Mouse (Mus musculus) heart, embryonic 13.5 days (tissue): Measurements from ENCODE around the gene Bmp8b. TPM values are rescaled to one million over a fixed set of nuclear protein-coding genes. Genes with fewer than 3 reads are reported as not detected.
"Not testable (repeated sequence)": the region's sequence is repeated elsewhere in the genome, so short reads cannot be mapped to it uniquely, and the experiment has no call there.

ENCODE experiments used
- ATAC-seq: fragments of 200-750 bp; cut with Nextera tagmentation; 2 replicates; pipeline ENCODE4 v1.8.0; 2017; ENCODE audit warnings: moderate TSS enrichment; ENCODE audit not compliant: insufficient number of reproducible peaks, low FRiP score, low TSS enrichment; ENCODE audit errors: extremely low read depth
- H3K27ac ChIP-seq: fragments of 300-500 bp; sonication (generic); replicated peaks from 2 replicates; pipeline ENCODE4 v1.5.1; 2015; ENCODE audit warnings: moderate library complexity, mild to moderate bottlenecking, inconsistent platforms
- H3K27me3 ChIP-seq: fragments of 300-500 bp; sonication (generic); replicated peaks from 2 replicates; pipeline ENCODE4 v1.6.1; 2015; ENCODE audit warnings: mild to moderate bottlenecking, inconsistent platforms
- H3K36me3 ChIP-seq: fragments of 300-500 bp; sonication (generic); 2 replicates; pipeline ENCODE4 v1.6.1; 2015; ENCODE audit warnings: mild to moderate bottlenecking, inconsistent platforms
- H3K4me1 ChIP-seq: fragments of 300-500 bp; sonication (generic); 2 replicates; pipeline ENCODE4 v1.6.1; 2015; ENCODE audit warnings: inconsistent platforms
- H3K4me2 ChIP-seq: fragments of 300-500 bp; sonication (generic); 2 replicates; pipeline ENCODE4 v1.6.1; 2015; ENCODE audit warnings: inconsistent platforms, mild to moderate bottlenecking, moderate library complexity
- H3K4me3 ChIP-seq: fragments of 300-500 bp; sonication (generic); 2 replicates; pipeline ENCODE4 v1.5.1; 2015; ENCODE audit warnings: moderate library complexity, mild to moderate bottlenecking, inconsistent platforms
- H3K9ac ChIP-seq: fragments of 300-500 bp; sonication (generic); 2 replicates; pipeline ENCODE4 v1.6.1; 2015; ENCODE audit warnings: inconsistent platforms, mild to moderate bottlenecking, moderate library complexity
- H3K9me3 ChIP-seq: fragments of 300-500 bp; sonication (generic); 2 replicates; pipeline ENCODE4 v1.6.1; 2016; ENCODE audit warnings: inconsistent platforms
- WGBS: fragments of 180-500 bp; shearing (Covaris S2); methylation state at CpG from one replicate; pipeline ENCODE4 v1.1.7; 2015; ENCODE audit warnings: mixed read lengths; 5-methylcytosine and 5-hydroxymethylcytosine counted together
- polyA plus RNA-seq: library from polyadenylated mRNA; unstranded; fragments of >200 nt; fragmentation: Nextera tagmentation; extraction: Ambion mirVana; gene quantifications from 2 replicates; pipeline ENCODE4 v1.2.1, GENCODE M21; 2015

Gene Bmp8b
- polyA plus RNA-seq, 1 experiment from 2014 or later, result 0.15 TPM

DNA sequence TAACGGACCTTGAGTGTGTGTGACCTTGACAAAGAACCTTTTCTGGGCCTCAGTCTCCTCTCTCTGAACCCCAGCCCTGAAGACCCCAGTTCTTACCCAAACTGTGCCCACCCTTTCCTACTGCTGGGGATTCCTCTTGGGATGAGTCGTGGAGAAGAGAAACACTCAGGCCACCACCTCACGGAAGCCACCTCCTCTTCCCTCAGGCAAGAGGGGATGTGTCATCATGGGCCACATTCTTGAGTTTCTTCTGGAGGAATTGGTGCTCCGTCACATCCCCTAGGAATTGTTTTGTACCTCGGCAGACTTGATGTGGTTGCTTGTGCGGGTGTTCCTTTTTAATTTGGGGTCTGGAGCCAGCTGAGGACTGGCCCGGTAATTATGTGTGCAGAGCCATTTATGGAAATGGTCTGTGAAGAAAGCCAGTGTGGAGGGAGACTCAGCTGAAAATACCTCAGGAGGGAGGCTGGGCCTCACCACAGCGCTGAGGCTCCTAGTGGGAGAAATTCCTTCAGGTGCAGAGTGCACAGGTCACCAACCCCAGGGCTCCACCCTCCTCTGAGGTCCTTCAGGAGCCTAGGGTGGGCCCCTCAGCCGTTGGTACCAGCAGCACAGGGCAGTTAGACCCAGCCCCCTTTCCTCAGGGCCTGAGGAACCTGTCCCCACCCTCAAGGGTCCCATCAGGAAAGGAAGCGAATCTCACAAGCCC lies 6.5 kb downstream of the Bmp8b start:
- H3K4me2 ChIP-seq, H3K9me3 ChIP-seq, H3K4me1 ChIP-seq, H3K9ac ChIP-seq, H3K36me3 ChIP-seq, H3K27ac ChIP-seq, ATAC-seq, H3K4me3 ChIP-seq: not testable (repeated sequence)
- peaks cover 64% of the 10 kb centered on the region for H3K27me3 ChIP-seq
- WGBS, result 58% methylated on average over 10 of the region's 10 CpGs

DNA sequence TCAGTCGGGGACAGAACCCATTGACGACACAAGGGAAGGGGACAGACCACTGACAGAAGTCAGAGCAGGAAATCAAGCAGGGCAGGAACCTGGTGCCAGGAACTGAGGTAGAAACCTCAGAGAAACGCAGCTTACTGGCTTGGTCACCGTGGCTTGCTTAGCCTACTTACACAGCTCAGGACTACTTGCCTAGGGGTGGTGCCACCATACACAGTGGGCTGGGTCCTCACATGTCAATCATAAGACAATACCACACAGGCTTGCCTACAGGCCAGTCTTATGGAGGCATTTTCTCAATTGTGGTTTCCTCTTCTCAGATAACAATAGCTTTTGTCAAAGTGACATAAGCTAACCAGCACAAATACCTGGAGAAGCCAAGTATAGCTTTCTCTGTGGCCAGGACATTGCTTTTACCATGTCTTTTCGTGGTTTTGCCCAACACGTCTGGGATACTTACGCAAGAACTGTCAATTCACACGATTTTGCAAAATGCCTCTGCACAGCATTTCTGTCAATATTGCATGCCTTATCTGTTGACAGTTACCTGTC lies 7.3 kb downstream of the Bmp8b start:
- H3K9ac ChIP-seq, result no peak overlapping the region
- 71% methylated on average over 8 of the region's 8 CpGs for WGBS
- no peak overlapping the region for H3K4me3 ChIP-seq
- H3K36me3 ChIP-seq, result no peaks in the 10 kb centered on the region
- no peak overlapping the region for H3K27ac ChIP-seq
- peaks cover 6% of the 10 kb centered on the region; the same call in 1 of the 2 replicates for H3K4me1 ChIP-seq
- no peak overlapping the region for H3K4me2 ChIP-seq
- no peak for ATAC-seq
- peaks cover 62% of the 10 kb centered on the region for H3K27me3 ChIP-seq
- H3K9me3 ChIP-seq, result no peaks in the 10 kb centered on the region

DNA sequence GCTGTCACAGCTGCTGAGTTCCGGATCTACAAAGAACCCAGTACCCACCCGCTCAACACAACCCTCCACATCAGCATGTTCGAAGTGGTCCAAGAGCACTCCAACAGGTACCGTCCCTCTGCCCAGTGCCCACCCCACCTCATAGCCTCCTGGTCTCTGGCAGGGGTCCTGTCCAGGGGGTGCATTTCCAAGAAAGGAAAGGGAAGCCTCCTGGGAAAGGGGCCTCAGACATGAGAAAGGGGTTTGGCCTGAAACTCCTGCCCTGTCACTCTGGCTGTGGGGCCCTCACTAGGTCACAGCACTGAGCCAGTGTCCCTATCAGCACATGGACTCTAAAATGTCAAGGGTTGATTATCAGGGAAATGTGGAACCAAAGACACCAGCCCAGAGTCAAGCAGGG lies 9.7 kb downstream of the Bmp8b start:
- H3K36me3 ChIP-seq, ATAC-seq, H3K27ac ChIP-seq, H3K9me3 ChIP-seq, H3K4me2 ChIP-seq, H3K4me3 ChIP-seq, H3K9ac ChIP-seq, H3K4me1 ChIP-seq: not testable (repeated sequence)
- 87% methylated on average over 4 of the region's 4 CpGs for WGBS
- peaks cover 50% of the 10 kb centered on the region for H3K27me3 ChIP-seq

DNA sequence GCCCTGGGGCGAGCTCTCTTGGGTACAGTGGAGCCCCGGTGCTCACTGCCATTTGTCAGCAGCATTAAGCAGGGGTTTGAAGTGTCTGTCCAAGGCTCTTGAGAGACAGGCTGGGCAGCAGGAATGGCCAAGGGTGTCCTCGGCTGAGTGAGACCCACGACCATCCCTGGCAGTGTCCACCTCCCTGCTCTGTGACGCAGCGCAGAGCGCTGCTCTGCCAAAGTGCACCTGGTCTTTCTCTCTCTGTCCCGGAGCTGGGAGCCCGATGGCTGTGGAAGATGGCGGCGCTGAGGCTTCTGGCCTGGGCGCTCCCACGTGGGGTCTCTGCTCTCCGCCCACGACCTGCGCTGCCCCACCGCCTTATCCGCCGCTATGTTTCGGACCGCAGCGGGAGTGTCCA lies 11.0 kb downstream of the Bmp8b start, which contains the start of gene Oxct2b:
Gene Oxct2b, plus strand, starts transcription at position 256 of the 400 bp plus-strand sequence.
- peaks cover 6% of the 10 kb centered on the region; the same call in 1 of the 2 replicates for H3K4me1 ChIP-seq
- H3K9ac ChIP-seq, result no peak within 1 kb of the TSS
- H3K27me3 ChIP-seq, result peaks cover 46% of the 10 kb centered on the region
- no peaks in the 10 kb centered on the region for H3K9me3 ChIP-seq
- 3% methylated on average over 22 of the region's 22 CpGs for WGBS
- H3K27ac ChIP-seq, result no peak within 1 kb of the TSS
- ATAC-seq, result no peak
- H3K4me2 ChIP-seq, result peak within 1 kb of the TSS; percentile 71
- H3K36me3 ChIP-seq, result no peaks in the 10 kb centered on the region
- peak within 1 kb of the TSS; percentile 48 for H3K4me3 ChIP-seq

DNA sequence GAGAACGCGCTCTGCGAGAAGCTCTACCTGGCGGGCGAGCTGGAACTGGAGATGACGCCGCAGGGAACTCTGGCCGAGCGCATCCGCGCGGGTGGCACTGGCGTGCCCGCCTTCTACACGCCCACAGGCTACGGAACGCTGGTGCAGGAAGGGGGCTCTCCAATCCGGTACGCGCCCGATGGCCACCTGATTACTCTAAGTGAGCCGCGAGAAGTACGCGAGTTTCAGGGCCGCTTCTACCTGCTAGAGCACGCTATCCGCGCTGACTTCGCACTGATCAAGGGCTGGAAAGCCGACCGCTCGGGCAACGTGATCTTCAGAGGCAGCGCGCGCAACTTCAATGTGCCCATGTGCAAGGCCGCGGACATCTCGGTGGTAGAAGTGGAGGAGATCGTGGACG lies 11.7 kb downstream of the Bmp8b start:
- not testable (repeated sequence) for H3K36me3 ChIP-seq, H3K27ac ChIP-seq, H3K9ac ChIP-seq, H3K4me1 ChIP-seq, ATAC-seq, H3K9me3 ChIP-seq
- H3K27me3 ChIP-seq, result peaks cover 44% of the 10 kb centered on the region
- peak overlapping the region; percentile 71 for H3K4me2 ChIP-seq
- H3K4me3 ChIP-seq, result peak overlapping the region; percentile 48
- WGBS, result 14% methylated on average over 39 of the region's 42 CpGs

DNA sequence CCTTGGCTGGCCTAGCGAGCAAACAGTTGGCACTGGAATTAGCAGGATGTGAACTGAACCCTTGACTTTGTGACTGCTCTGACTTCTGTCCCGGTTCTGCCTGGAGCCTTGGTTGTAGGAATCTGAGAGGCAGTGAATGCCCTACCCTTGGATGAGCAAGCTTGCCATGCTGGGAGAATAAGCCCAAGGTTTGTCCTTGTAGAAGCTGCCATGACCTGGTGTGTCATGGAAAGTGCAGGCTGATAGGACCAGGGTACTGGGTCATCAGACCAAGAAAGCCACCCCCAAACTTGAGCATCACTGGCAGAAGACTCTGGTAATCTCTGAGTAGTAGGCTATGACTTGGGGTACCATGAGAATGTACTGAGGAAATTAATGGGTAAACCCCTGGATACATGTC lies 16.3 kb downstream of the Bmp8b start:
- no peak overlapping the region for H3K27ac ChIP-seq
- H3K4me2 ChIP-seq, result no peak overlapping the region
- H3K4me3 ChIP-seq, result no peak overlapping the region
- no peaks in the 10 kb centered on the region for H3K4me1 ChIP-seq
- 75% methylated on average over 2 of the region's 2 CpGs for WGBS
- H3K27me3 ChIP-seq, result peaks cover 16% of the 10 kb centered on the region
- H3K9me3 ChIP-seq, result no peaks in the 10 kb centered on the region
- H3K9ac ChIP-seq, result no peak overlapping the region
- ATAC-seq, result no peak
- H3K36me3 ChIP-seq, result peaks cover 18% of the 10 kb centered on the region

DNA sequence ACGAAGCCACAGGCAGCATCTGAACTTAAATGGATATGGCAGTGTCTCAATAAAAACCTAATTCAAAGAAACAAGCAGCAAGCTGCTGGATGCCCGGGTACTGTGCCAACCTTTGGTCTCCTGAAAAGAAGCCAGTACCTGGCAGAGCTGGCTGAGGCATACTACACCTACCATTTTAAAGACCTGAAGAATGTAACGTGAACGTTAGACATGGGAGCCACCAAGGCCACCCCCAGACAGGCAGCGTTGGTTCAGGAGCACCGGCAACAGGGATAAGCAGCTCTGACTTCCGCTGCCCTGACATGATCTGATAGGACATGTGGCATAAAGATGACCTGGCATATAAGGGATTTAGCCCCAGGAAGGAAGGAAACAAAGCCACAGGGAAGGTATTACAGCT lies 21.7 kb downstream of the Bmp8b start:
- Histone ChIP-seq H3K4me2 (no peak overlapping the region), H3K4me3 (no peak overlapping the region), H3K27ac (no peak overlapping the region), H3K36me3 (peaks cover 70% of the 10 kb centered on the region), H3K4me1 (no peaks in the 10 kb centered on the region), H3K9me3 (no peaks in the 10 kb centered on the region), H3K27me3 (no peaks in the 10 kb centered on the region), H3K9ac (no peak overlapping the region)
- 92% methylated on average over 7 of the region's 7 CpGs for WGBS
- ATAC-seq, result no peak

DNA sequence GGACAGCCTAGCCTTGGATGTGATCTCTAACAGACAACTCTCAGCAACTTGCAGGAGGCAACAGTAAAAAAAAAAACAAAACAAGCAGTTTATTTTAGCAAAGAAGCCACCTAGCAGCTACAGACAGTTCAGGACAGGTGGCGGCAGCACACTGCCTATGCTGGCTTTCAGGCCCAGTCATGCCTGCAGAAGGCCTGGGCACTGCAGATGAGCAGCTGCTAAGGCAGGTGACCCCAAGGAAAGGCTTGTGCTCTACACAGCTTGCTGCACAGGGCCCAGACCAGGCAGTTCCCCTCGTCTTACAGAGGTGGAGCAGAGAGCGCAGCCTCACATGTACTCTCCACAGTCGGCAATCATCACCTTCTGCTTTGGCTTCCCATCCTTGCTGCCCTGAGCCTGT lies 22.1 kb downstream of the Bmp8b start:
- Histone ChIP-seq H3K4me2 (no peak overlapping the region), H3K27ac (no peak overlapping the region), H3K4me1 (no peaks in the 10 kb centered on the region), H3K9me3 (no peaks in the 10 kb centered on the region), H3K36me3 (peaks cover 74% of the 10 kb centered on the region), H3K9ac (no peak overlapping the region), H3K4me3 (no peak overlapping the region), H3K27me3 (no peaks in the 10 kb centered on the region)
- 82% methylated on average over 4 of the region's 4 CpGs for WGBS
- ATAC-seq, result no peak

DNA sequence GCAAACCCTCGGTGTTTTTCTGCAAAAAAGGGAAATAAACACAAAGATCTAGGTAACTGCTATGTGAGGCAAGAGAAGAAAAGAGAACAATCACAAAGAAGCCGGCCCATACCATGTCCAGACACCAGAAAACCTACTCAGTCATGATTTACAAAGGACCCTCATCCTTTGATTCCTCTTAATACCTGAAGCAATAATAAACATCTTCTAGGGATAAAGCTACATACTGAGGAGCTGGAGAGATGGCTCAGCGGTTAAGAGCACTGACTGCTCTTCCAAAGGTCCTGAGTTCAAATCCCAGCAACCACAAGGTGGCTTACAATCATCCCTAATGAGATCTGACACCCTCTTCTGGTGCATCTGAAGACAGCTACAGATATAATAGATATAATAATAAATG lies 32.6 kb downstream of the Bmp8b start:
- Histone ChIP-seq H3K36me3 (peaks cover 48% of the 10 kb centered on the region), H3K4me3 (no peak overlapping the region), H3K27me3 (peaks cover 6% of the 10 kb centered on the region; the same call in 1 of the 2 replicates), H3K9ac (no peak overlapping the region), H3K4me2 (no peak overlapping the region), H3K27ac (no peak overlapping the region), H3K9me3 (no peaks in the 10 kb centered on the region), H3K4me1 (peaks cover 24% of the 10 kb centered on the region)
- 85% methylated on average over 3 of the region's 3 CpGs for WGBS
- ATAC-seq, result no peak

DNA sequence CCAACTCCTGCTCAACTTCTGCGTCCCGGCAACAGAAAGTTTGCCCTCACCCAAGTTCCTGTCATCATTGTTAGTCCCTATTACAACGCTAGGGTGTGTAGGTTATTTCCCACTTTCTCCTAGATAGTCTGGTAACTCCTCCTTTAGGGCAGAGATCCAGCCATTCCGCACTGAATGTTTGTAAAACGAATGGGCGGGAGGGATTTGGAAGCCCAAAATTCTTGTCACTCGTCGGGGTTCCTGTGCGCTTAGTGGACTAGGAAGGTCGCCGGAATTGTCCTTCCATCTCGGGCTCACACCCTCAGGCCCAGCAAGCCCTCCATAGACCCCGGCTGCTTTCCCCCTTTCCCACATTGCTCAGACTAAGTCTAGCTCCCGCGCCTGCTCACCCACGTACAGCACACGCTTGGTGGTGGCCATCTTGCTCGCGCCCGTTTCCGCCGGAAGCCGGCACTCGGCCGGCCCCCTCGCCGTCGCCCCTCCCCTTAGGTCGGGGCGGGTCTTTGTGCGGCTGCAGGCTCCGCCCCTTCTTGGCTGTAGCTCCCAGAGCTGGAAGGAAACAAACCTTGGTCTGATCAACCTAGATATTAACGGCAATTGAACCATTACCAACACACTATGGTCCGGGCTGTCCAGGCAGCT lies 34.7 kb downstream of the Bmp8b start, which contains the start of gene Ppie:
Gene Ppie, minus strand, starts transcription at position 439 of the 642 bp plus-strand sequence.
- peaks cover 29% of the 10 kb centered on the region for H3K36me3 ChIP-seq
- under 1% methylated on average over 34 of the region's 34 CpGs for WGBS
- ATAC-seq, result peak; percentile 85
- H3K27me3 ChIP-seq, result peaks cover 15% of the 10 kb centered on the region
- peak within 1 kb of the TSS; percentile 90 for H3K27ac ChIP-seq
- H3K9ac ChIP-seq, result peak within 1 kb of the TSS; percentile 84
- H3K4me1 ChIP-seq, result peaks cover 24% of the 10 kb centered on the region
- H3K9me3 ChIP-seq, result no peaks in the 10 kb centered on the region
- peak within 1 kb of the TSS; percentile 92 for H3K4me2 ChIP-seq
- peak within 1 kb of the TSS; percentile 77 for H3K4me3 ChIP-seq

DNA sequence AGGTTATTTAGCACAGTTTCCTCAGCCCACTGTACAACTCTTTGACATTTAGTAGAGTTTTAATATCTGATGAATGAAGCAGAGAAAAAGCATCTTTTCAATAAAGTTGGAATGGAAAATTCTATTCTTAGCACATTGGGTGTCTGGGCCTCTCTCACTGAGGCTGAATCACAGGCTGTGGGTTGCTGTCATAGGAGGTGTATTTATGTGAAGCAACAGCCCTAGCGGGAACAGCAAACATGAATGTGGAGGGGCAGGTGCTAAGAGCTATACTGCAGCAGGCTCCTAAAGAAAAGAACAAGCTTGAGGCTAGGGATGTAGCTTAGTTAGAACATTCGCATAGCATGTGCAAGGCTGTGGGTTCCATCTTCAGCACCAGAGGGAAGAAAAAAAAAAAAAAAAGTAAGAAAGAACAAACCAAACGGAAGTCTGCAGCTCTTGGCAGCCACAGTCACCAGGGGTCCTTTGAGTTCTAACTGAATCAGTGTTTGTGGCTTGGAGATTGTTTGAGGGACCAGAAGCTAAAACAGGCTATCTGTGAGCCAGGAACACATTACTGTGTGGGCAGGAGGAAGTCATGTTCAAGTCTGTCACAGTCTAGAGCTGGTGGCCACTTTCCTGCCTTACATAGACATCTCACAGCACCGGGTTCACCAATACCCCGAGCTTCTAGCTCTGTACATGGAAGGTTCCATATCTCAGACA lies 42.6 kb downstream of the Bmp8b start:
- peaks cover 24% of the 10 kb centered on the region for H3K27me3 ChIP-seq
- no peak for ATAC-seq
- no peak overlapping the region for H3K4me2 ChIP-seq
- H3K9ac ChIP-seq, result no peak overlapping the region
- no peak overlapping the region for H3K27ac ChIP-seq
- H3K9me3 ChIP-seq, result no peaks in the 10 kb centered on the region
- 0 out of 2 replicates have a peak, but pooled peaks cover 4% of the 10 kb centered on the region for H3K4me1 ChIP-seq
- WGBS, result 74% methylated on average over 5 of the region's 5 CpGs
- H3K36me3 ChIP-seq, result no peaks in the 10 kb centered on the region
- no peak overlapping the region for H3K4me3 ChIP-seq
